Mouse (Mus musculus) liver, embryonic 15.5 days (tissue): ENCODE measurements around the gene Klk1b5. TPM values are rescaled to one million over a fixed set of nuclear protein-coding genes. Genes with fewer than 3 reads are reported as not detected.

Source experiments
- ATAC-seq: fragments of 200-750 bp; cut with Nextera tagmentation; 2 replicates; pipeline ENCODE4 v1.8.0; 2017; ENCODE audit warnings: moderate number of reproducible peaks, mild to moderate bottlenecking, moderate library complexity; ENCODE audit not compliant: insufficient read depth
- H3K27ac ChIP-seq: fragments of 300-500 bp; sonication (generic); replicated peaks from 2 replicates; pipeline ENCODE4 v1.5.1; 2015; ENCODE audit warnings: mild to moderate bottlenecking, inconsistent platforms
- H3K27me3 ChIP-seq: fragments of 300-500 bp; sonication (generic); 2 replicates; pipeline ENCODE4 v1.6.1; 2015; ENCODE audit warnings: mild to moderate bottlenecking, inconsistent platforms
- H3K36me3 ChIP-seq: fragments of 300-500 bp; sonication (generic); replicated peaks from 2 replicates; pipeline ENCODE4 v1.6.1; 2015; ENCODE audit warnings: moderate library complexity, mild to moderate bottlenecking, inconsistent platforms
- H3K4me1 ChIP-seq: fragments of 300-500 bp; sonication (generic); replicated peaks from 2 replicates; pipeline ENCODE4 v1.6.1; 2015; ENCODE audit warnings: inconsistent platforms
- H3K4me2 ChIP-seq: fragments of 300-500 bp; sonication (generic); 2 replicates; pipeline ENCODE4 v1.6.1; 2015; ENCODE audit warnings: moderate library complexity, mild to moderate bottlenecking, inconsistent platforms
- H3K4me3 ChIP-seq: fragments of 300-500 bp; sonication (generic); replicated peaks from 2 replicates; pipeline ENCODE4 v1.5.1; 2015; ENCODE audit warnings: mild to moderate bottlenecking, inconsistent platforms
- H3K9ac ChIP-seq: fragments of 300-500 bp; sonication (generic); 2 replicates; pipeline ENCODE4 v1.6.1; 2015; ENCODE audit warnings: moderate library complexity, mild to moderate bottlenecking, inconsistent platforms
- H3K9me3 ChIP-seq: fragments of 300-500 bp; sonication (generic); replicated peaks from 2 replicates; pipeline ENCODE4 v1.6.1; 2016; ENCODE audit warnings: inconsistent platforms
- WGBS: fragments of 180-500 bp; shearing (Covaris S2); methylation state at CpG from one replicate; pipeline ENCODE4 v1.1.7; 2015; ENCODE audit warnings: mixed read lengths; ENCODE audit not compliant: insufficient replicate concordance; 5-methylcytosine and 5-hydroxymethylcytosine counted together
- polyA plus RNA-seq: library from polyadenylated mRNA; unstranded; fragments of >200 nt; fragmentation: Nextera tagmentation; extraction: Ambion mirVana; gene quantifications from 2 replicates; pipeline ENCODE4 v1.2.1, GENCODE M21; 2015

The Klk1b5 gene
- polyA plus RNA-seq, 1 experiment from 2014 or later = not detected

- Histone ChIP-seq H3K4me3 (no peak within 1 kb of the TSS), H3K4me1 (no peaks in the 10 kb centered on the region), H3K4me2 (no peak within 1 kb of the TSS), H3K27ac (no peak within 1 kb of the TSS), H3K9me3 (no peaks in the 10 kb centered on the region), H3K9ac (no peak within 1 kb of the TSS), H3K36me3 (peaks cover 11% of the 10 kb centered on the region), H3K27me3 (peaks cover 18% of the 10 kb centered on the region)
- WGBS = 58% methylated on average over 4 of the region's 4 CpGs
- ATAC-seq = no peak
Measured at GRCm38 (mm10) chr7:44257278-44257677, 41.5 kb downstream of the Klk1b5 start, which contains the start of gene Acp4. Gene Acp4 (minus strand): TSS chr7:44257378.

DNA sequence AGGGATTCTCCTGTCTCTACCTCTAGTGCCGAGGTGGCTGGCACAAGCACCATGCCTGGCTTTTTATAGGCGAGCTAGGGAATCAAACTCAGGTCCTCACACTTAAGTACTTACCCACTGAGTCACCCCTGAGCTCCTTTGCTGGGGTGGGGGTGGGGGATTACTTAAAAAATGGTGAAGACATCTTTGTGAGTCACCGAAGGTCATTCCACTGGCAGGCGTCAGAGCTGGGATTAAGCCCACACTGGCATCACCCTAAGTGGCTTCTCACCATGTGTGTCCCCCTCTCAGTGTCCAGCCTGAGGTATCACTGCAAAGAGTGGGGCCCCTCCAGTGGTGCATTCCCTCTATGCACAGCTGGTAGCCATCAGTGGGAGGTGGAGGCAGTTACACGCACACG, 44.7 kb downstream of the Klk1b5 start:
- peaks cover 42% of the 10 kb centered on the region for H3K27me3 ChIP-seq
- no peak overlapping the region for H3K9ac ChIP-seq
- no peak overlapping the region for H3K27ac ChIP-seq
- WGBS = 56% methylated on average over 6 of the region's 6 CpGs
- H3K4me2 ChIP-seq = no peak overlapping the region
- no peak overlapping the region for H3K4me3 ChIP-seq
- peaks cover 6% of the 10 kb centered on the region for H3K4me1 ChIP-seq
- no peaks in the 10 kb centered on the region for H3K9me3 ChIP-seq
- no peaks in the 10 kb centered on the region for H3K36me3 ChIP-seq
- ATAC-seq = no peak

DNA sequence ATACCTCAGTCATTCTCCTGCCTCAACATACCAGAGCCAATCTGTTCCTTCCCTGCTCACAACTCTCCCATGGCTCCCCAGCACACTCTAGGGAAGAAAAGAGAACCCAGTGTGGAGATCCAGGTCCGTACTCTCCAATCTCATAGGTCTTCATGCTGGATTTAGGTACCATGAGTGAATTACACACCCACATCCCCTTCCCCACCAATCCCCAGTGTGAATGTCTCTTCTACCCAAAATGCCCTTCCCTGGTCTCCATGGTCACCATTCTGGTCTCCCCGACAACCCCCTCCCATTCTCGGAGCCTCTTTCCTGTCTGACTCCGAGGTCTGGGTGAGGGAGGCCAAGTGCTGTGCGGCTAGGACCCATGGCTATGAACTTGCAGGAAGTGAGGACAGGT, 45.4 kb downstream of the Klk1b5 start, which contains the start of gene Gm15517:
Gene Gm15517 (plus strand): TSS at position 301 of the 400 bp plus-strand sequence.
- Histone ChIP-seq H3K9me3 (no peaks in the 10 kb centered on the region), H3K27me3 (peaks cover 42% of the 10 kb centered on the region), H3K36me3 (no peaks in the 10 kb centered on the region), H3K4me3 (no peak within 1 kb of the TSS), H3K4me2 (no peak within 1 kb of the TSS), H3K9ac (no peak within 1 kb of the TSS), H3K27ac (no peak within 1 kb of the TSS), H3K4me1 (peaks cover 6% of the 10 kb centered on the region)
- 40% methylated on average over 5 of the region's 5 CpGs for WGBS
- no peak for ATAC-seq

DNA sequence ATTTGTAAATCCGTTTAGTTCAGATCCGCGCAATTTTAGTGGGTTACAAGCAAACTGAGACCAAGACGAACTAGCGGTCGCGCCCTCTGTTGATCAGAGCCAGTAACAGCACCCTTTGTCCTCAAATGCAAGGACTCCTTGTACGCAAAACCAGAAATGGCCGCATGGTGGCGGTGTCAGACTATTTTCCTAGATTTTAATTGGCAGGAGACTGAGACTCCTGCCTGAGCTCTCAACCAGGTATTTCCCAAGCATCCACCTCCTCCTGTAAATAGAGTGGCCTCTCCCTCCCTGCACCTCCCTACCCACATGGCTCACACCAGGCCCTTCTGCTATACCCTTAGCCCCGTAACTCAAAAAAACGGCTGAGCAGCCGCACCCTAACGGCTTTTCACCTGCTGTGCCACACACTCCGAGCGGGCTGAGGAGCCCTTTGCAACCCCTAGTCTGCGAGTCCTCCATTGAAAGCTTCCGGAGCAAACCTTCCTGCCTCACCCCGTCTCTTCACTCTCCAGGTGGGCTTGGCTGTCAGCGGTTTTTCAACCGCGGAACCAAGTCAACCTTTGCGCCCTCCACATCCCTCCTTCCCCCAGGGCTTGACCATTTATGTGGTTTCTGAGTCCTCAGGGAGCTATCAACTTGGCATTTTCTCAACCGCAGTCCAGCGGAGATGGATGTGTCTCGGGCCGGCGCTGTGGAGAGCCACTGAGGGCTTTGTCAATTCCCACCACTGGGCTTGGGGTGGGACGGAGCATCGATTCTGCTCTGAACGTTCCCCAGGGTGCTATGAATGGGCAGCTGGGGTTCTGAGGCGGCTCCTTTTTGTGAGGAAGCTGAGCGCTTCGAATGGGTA, 47.3 kb downstream of the Klk1b5 start:
- Histone ChIP-seq H3K4me3 (no peak overlapping the region), H3K27ac (no peak overlapping the region), H3K36me3 (no peaks in the 10 kb centered on the region), H3K4me1 (peaks cover 6% of the 10 kb centered on the region), H3K9ac (no peak overlapping the region), H3K9me3 (no peaks in the 10 kb centered on the region), H3K27me3 (peaks cover 42% of the 10 kb centered on the region), H3K4me2 (peak overlapping the region; percentile 13; the same call in 1 of the 2 replicates)
- no peak; the same call in 1 of the 2 replicates for ATAC-seq
- 3% methylated on average over 34 of the region's 34 CpGs for WGBS

- H3K27me3 ChIP-seq = peaks cover 17% of the 10 kb centered on the region
- ATAC-seq = no peak
- H3K4me2 ChIP-seq = no peak overlapping the region
- H3K9ac ChIP-seq = no peak overlapping the region
- H3K9me3 ChIP-seq = no peaks in the 10 kb centered on the region
- 62% methylated on average over 11 of the region's 11 CpGs for WGBS
- no peak overlapping the region for H3K4me3 ChIP-seq
- H3K27ac ChIP-seq = no peak overlapping the region
- H3K4me1 ChIP-seq = peaks cover 3% of the 10 kb centered on the region
- no peaks in the 10 kb centered on the region for H3K36me3 ChIP-seq
Measured at GRCm38 (mm10) chr7:44268117-44268516, 52.4 kb downstream of the Klk1b5 start.

GRCm38 (mm10) chr7:44269397-44269796, 53.7 kb downstream of the Klk1b5 start:
- 49% methylated on average over 2 of the region's 2 CpGs for WGBS
- H3K4me3 ChIP-seq = no peak overlapping the region
- H3K4me2 ChIP-seq = no peak overlapping the region
- no peaks in the 10 kb centered on the region for H3K36me3 ChIP-seq
- H3K9me3 ChIP-seq = no peaks in the 10 kb centered on the region
- no peak for ATAC-seq
- peaks cover 15% of the 10 kb centered on the region for H3K27me3 ChIP-seq
- H3K9ac ChIP-seq = no peak overlapping the region
- no peak overlapping the region for H3K27ac ChIP-seq
- no peaks in the 10 kb centered on the region for H3K4me1 ChIP-seq

Other genes starting within 250 kb of the Klk1b5 start
- not detected in 2 replicates for gene Klk1b1, start 249.2 kb upstream of the Klk1b5 start, polyA plus RNA-seq
- gene Klk1b9, start 239.9 kb upstream of the Klk1b5 start, polyA plus RNA-seq = not detected in 2 replicates
- not detected in 2 replicates for gene Klk1b11, start 220.1 kb upstream of the Klk1b5 start, polyA plus RNA-seq
- 0.12 and 0.14 TPM in 2 replicates for gene Klk1b26, start 203.8 kb upstream of the Klk1b5 start, polyA plus RNA-seq
- not detected in 2 replicates for gene Klk1b27, start 163.7 kb upstream of the Klk1b5 start, polyA plus RNA-seq
- gene Klk1b21, start 113.6 kb upstream of the Klk1b5 start, polyA plus RNA-seq = not detected in 2 replicates
- gene Klk1b22, start 103.3 kb upstream of the Klk1b5 start, polyA plus RNA-seq = not detected in 2 replicates
- gene Klk1b16, start 79.2 kb upstream of the Klk1b5 start, polyA plus RNA-seq = not detected in 2 replicates
- gene Klk1b24, start 27.7 kb upstream of the Klk1b5 start, polyA plus RNA-seq = not detected in 2 replicates
- gene Klk1b3, start 17.8 kb upstream of the Klk1b5 start, polyA plus RNA-seq = not detected in 2 replicates
- gene Klk1b4, start 8.5 kb upstream of the Klk1b5 start, polyA plus RNA-seq = not detected in 2 replicates
- gene Klk1, start 9.4 kb downstream of the Klk1b5 start, polyA plus RNA-seq = 0.16 TPM in 1 of 2 replicates, not detected in the other
- 0.07 TPM in 1 of 2 replicates, not detected in the other for gene Gm36864, start 20.2 kb downstream of the Klk1b5 start, polyA plus RNA-seq
- 0.94 and 1.2 TPM in 2 replicates for gene 1700028J19Rik, start 30.8 kb downstream of the Klk1b5 start, polyA plus RNA-seq
- 28.0 and 30.3 TPM in 2 replicates for gene 2410002F23Rik, start 30.8 kb downstream of the Klk1b5 start, polyA plus RNA-seq
- 0.14 TPM in 1 of 2 replicates, not detected in the other for gene Acp4, start 41.4 kb downstream of the Klk1b5 start, polyA plus RNA-seq
- gene Gm15517, start 45.5 kb downstream of the Klk1b5 start, polyA plus RNA-seq = not detected in 2 replicates
- 0.54 and 0.63 TPM in 2 replicates for gene Clec11a, start 91.0 kb downstream of the Klk1b5 start, polyA plus RNA-seq
- 0.05 and 0.06 TPM in 2 replicates for gene Shank1, start 94.3 kb downstream of the Klk1b5 start, polyA plus RNA-seq
- not detected in 2 replicates for gene Syt3, start 168.2 kb downstream of the Klk1b5 start, polyA plus RNA-seq
- 0.16 TPM in 1 of 2 replicates, not detected in the other for gene 1700008O03Rik, start 169.9 kb downstream of the Klk1b5 start, polyA plus RNA-seq
- 0.03 TPM in 1 of 2 replicates, not detected in the other for gene Lrrc4b, start 213.1 kb downstream of the Klk1b5 start, polyA plus RNA-seq
- 14.3 and 17.3 TPM in 2 replicates for gene Aspdh, start 249.4 kb downstream of the Klk1b5 start, polyA plus RNA-seq